Mouse (Mus musculus): ENCODE data around the gene Gm14409.
"Not testable (repeated sequence)": the region's sequence is repeated elsewhere in the genome, so short reads cannot be mapped to it uniquely, and the experiment has no call there.

Gm14409 gene

DNA sequence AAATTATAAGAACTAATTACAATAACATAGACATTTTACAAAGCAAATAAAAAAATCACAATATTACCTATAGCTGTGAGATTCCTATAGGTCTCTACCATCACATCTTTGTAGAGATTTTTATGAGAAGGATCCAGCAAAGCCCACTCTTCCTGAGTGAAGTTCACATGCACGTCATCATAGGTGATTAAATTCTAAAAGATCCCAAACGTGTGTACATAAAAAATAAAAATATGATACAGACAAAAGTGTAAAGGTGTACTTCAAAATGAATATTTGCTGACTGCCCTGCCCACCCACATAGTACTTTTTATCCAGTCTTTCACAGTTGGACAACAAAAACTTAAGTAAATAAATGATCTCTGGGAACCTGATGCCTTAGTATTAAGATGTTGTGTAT is at the start of gene Gm14409:
Gene Gm14409, minus strand, starts transcription at position 101 of the 400 bp plus-strand sequence.
- DNase-seq (ENCODE audit: low spot score in 2 of 2): not testable (repeated sequence)

- not testable (repeated sequence) for DNase-seq (ENCODE audit: low spot score in 2 of 2)
Observed at GRCm38 (mm10) chr2:177309627-177310026, 42.8 kb upstream of the Gm14409 start.

DNA sequence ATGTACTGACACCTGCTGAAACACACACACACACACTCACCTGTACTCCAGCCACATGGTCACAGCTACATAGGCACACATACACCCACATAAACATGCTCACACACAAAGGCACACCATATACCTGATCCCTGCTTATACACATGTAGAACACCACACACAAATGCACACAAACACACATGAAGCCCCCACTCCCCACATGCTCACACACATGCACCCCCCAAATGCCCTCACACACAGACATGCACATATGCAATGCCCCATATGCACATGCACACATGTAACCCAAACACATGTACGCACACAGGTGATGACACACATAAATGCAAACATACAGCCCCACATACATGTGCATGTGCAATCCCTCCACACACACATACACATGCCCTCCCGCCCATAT is 38.1 kb upstream of the Gm14409 start:
- not testable (repeated sequence) for DNase-seq (ENCODE audit: low spot score in 2 of 2)

- DNase-seq (ENCODE audit: low spot score in 2 of 2): not testable (repeated sequence)
Observed at GRCm38 (mm10) chr2:177283701-177284100, 16.9 kb upstream of the Gm14409 start.

DNA sequence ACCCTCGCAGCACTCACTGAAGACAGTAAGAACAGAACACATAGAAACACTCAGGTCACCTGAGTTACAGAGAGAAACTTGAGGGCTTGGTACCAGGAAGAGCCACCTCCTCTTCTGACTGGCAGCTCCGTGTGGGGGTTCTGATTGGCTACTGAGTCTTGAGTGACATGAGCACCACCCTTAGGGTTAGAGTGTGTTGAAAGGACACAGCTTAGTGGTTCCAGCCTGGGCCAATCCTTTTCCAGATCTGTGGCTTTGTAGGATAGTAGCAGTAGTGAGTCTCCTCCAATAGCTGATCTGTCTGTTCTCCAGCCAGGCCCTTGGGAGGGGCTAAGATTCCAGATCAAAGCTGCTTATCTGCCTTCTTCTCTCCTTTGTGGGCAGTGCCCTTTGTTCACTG is 10.9 kb upstream of the Gm14409 start:
- DNase-seq (ENCODE audit: low spot score in 2 of 2): not testable (repeated sequence)

DNA sequence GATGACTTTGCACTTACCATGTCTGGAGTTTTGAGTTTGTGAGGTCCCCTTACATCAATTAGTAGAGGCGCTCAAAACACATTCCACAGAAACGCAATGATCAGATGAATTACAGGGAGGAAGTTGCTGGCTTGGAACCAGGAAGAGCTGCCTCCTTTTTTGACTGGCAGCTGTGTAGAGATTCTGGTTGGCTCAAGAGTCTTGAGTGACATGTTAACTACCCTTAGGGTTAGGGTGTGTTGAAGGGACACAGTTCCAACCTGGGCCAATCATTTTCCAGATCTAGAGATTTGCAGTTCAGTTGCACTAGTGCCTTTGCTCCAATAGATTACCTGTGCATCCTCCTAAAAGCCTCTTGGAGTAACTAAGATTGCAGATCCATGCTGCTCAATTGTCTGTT is 5.4 kb upstream of the Gm14409 start:
- not testable (repeated sequence) for DNase-seq (ENCODE audit: low spot score in 2 of 2)

DNA sequence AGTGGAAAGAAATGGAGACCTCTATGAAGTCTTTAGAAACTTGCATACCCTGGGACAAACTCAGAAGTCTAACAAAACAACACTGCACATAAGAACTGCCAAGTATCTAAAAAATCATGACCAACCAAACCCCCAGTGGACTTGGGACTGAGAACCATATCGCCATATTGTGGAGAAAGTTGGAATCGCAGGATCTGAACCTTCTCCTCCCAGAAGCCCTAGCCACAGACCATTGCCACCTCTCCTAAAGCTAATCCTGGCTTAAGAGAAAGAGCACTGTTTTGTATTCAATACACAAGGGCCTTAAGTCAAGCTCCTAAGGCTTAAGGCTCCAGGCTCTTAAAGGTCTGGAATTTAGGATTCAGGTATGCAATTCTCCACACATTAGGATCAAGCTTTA is 19.4 kb downstream of the Gm14409 start:
- DNase-seq (ENCODE audit: low spot score in 2 of 2): not testable (repeated sequence)

GRCm38 (mm10) chr2:177230461-177230860 is 36.4 kb downstream of the Gm14409 start:
- DNase-seq (ENCODE audit: low spot score in 2 of 2): not testable (repeated sequence)

Measured in frontal cortex, postnatal 10 days (tissue).